Mouse (Mus musculus): ENCODE measurements at regions not wholly inside any gene's neighbourhood (a gene's known extent, or its start where the extent isn't known, plus 50 kb on each side); places are given as distances from the start of the nearest gene placed in this dataset.
"Not testable (repeated sequence)": the region's sequence is repeated elsewhere in the genome, so short reads cannot be mapped to it uniquely, and the experiment has no call there.

GRCm38 (mm10) chr13:44673967-44674357, 55.3 kb upstream of the Jarid2 start:
- no peak for DNase-seq (ENCODE audit: low spot score)

DNA sequence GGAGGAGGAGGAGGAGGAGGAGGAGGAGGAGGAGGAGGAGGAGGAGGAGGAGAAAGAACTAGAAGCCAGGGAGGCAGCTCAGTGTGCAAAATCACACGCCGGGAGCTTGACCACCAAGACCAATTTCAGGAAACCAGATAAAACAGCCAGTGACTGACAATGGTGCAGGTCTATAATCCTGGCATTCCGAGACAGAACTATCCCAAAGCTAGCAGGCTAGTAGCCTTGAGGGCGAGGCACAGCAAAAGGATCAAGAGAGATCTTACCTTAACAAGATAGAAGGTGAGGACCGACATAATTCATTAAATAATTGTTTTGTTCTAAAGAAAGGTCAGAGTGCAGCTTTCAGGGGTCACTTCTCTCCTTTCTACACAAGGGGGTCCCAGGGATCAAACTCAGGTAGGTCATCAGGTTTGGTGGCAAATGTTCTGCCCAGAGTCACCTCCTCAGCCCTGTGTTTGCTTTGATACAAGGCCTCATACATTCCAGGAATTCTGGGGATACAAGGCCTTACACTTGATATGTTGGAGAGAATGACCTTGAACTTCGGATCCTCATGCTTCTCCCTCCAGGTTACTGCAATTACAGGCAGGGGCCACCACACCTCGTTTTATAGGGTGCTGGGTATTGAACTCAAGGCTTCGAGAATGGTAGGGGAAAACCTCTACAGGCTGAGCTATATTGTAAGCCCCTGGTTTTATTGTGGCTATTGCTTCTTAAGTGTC, 54.2 kb upstream of the Jarid2 start:
- DNase-seq (ENCODE audit: low spot score), result no peak

DNA sequence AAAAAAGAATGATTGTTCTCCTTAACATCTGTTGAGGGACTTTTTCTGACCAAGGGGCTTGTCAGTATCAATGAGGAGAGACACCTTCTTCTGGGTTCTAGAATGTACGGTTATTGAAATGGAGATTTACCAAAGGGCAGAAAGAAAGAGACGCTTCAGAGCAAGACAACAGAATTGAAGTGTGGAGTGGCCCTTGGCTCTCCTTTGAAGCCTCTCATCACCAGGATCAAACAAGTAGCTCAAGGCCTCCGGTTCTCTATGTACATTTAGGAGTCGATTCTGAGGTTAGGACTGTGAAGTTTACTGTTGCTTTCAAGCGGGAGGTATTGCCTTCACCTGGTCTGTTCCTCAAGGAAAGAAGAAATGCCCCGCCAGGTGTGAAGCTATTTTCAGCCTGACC, 53.2 kb upstream of the Jarid2 start:
- DNase-seq (ENCODE audit: low spot score), result no peak

DNA sequence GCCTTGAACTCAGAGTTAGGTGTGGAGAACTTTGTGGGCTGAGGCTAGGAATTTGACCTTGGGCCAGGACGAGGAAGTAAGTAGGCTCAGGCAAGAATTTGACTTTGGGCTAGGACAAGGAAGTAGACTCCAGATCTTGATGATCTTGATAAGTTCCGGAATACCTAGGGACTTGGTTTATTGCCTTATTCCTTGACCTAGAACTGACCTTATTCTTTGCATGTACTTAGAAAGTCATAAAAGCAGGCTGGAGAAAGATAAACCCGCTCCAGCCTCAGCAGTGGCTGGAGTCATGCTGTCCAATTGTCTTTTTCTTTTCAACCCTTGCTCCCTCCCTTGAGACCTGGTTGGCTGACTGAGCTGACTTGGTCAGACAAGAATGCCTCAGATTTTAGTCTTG, 51.2 kb upstream of the Jarid2 start:
- DNase-seq (ENCODE audit: low spot score), result no peak

DNA sequence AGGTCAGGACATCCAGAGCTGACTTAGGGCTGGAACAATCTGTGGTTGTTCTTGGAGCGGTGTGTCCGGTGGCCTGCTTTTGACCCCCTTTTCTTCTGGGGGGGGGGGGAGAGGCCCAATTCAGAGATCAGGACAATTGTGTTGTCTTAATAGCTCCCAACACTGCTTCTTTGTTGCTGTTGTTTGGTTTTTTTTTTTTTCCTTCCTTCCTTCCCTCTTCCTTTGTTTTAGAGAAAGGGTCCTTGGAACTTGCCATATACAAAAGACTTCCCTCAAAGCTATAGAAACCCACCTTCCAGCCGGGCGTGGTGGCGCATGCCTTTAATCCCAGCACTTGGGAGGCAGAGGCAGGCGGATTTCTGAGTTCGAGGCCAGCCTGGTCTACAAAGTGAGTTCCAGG, 49.8 kb upstream of the Jarid2 start:
- DNase-seq (ENCODE audit: low spot score), result not testable (repeated sequence)

Measured in c-Kit-positive CD71-positive TER-119-positive erythroid progenitor cells, embryonic 14.5 days (primary cell).